Mouse (Mus musculus) hindbrain, embryonic 14.5 days (tissue): Measurements from ENCODE around the gene Gm21762. TPM values are rescaled to one million over a fixed set of nuclear protein-coding genes. Genes with fewer than 3 reads are reported as not detected.
"Not testable (repeated sequence)": the region's sequence is repeated elsewhere in the genome, so short reads cannot be mapped to it uniquely, and the experiment has no call there.

Source experiments
- ATAC-seq: fragments of 200-750 bp; cut with Nextera tagmentation; 2 replicates; pipeline ENCODE4 v1.8.0; 2017; ENCODE audit warnings: moderate number of reproducible peaks, mild to moderate bottlenecking, moderate TSS enrichment, moderate library complexity; ENCODE audit not compliant: low FRiP score
- DNase-seq: peaks from one replicate; pipeline ENCODE4 v3.0.0-alpha.2; 2015; ENCODE audit warnings: low spot score
- H3K27ac ChIP-seq: fragments of 300-500 bp; sonication (generic); 2 replicates; pipeline ENCODE4 v1.5.1; 2014; ENCODE audit warnings: mild to moderate bottlenecking, moderate library complexity
- H3K27me3 ChIP-seq: fragments of 300-500 bp; sonication (generic); 2 replicates; pipeline ENCODE4 v1.6.1; 2014; ENCODE audit warnings: mild to moderate bottlenecking, low read length, mixed read lengths; ENCODE audit not compliant: control insufficient read depth, insufficient read depth
- H3K36me3 ChIP-seq: fragments of 300-500 bp; sonication (generic); replicated peaks from 2 replicates; pipeline ENCODE4 v1.6.1; 2014; ENCODE audit not compliant: control insufficient read depth, insufficient read depth
- H3K4me1 ChIP-seq: fragments of 300-500 bp; sonication (generic); replicated peaks from 2 replicates; pipeline ENCODE4 v1.6.1; 2014; ENCODE audit warnings: antibody characterized with exemption, low read length, mixed read lengths; ENCODE audit not compliant: control insufficient read depth, insufficient read depth
- H3K4me2 ChIP-seq: fragments of 300-500 bp; sonication (generic); replicated peaks from 2 replicates; pipeline ENCODE4 v1.6.1; 2014; ENCODE audit warnings: mild to moderate bottlenecking, moderate library complexity
- H3K4me3 ChIP-seq: fragments of 300-500 bp; sonication (generic); replicated peaks from 2 replicates; pipeline ENCODE4 v1.5.1; 2014; ENCODE audit warnings: mild to moderate bottlenecking, low read length
- H3K9ac ChIP-seq: fragments of 300-500 bp; sonication (generic); 2 replicates; pipeline ENCODE4 v1.6.1; 2014
- H3K9me3 ChIP-seq: fragments of 300-500 bp; sonication (generic); 2 replicates; pipeline ENCODE4 v1.6.1; 2016; ENCODE audit warnings: low read length; ENCODE audit not compliant: control insufficient read depth
- WGBS: fragments of 180-500 bp; shearing (Covaris S2); extraction: QIAGEN DNeasy Blood & Tissue Kit; methylation state at CpG from one replicate; pipeline ENCODE4 v1.1.7; 2014; 5-methylcytosine and 5-hydroxymethylcytosine counted together
- polyA plus RNA-seq: library from polyadenylated mRNA; unstranded; fragments of >200 nt; fragmentation: Nextera tagmentation; extraction: Ambion mirVana; gene quantifications from 2 replicates; pipeline ENCODE4 v1.2.1, GENCODE M21; 2014

Gm21762 gene
- polyA plus RNA-seq, 1 experiment from 2014 or later: not detected

DNA sequence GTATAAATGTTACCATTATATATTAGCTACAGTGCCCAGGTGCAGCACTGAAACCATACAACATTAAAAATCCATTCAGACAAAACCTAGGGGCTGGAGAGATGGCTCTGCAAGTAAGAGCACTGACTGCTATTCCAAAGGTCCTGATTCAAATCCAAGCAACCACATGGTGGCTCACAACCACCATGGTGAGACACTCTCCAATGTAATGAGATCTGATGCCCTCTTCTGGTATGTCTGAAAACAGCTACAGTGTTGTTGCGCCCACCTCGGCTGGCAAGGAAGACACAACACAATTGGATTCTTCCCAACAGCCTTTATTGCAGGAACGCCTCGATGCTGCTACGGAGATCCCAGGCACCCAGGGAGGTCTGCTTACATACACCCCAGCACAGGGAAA lies 5.2 kb upstream of the Gm21762 start:
- not testable (repeated sequence) for ATAC-seq, H3K27me3 ChIP-seq
- WGBS: 82% methylated on average over 5 of the region's 5 CpGs

DNA sequence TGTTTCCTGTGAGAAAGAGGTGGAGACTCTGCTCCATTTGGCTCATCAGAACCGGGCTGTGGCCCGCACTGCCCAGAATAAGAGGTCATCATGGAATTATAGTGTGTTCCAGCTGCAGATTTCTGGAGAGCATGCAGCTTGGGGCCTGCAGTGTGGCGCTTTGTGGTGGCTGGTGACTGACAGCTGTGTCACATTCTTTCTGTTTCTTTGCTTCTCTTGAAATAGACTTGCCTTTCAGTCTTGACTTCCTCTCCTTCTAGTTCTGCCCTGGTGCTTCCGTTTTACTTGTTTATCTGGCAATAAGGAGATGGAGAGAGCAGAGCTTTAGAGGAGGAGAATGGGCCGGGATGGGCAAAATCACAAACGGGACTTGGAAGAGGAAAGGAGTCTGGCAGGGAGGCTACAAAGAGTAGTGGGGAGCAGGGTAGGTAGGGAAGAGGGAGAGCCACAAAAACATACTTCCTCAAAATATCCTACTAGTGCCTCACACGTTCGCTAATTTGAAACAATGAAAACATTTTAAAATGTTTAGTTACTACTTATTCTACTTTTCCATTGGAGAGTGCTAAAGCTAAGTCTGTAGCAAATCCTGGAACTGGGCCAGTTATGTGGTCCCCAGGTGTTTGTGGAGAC lies 19.4 kb downstream of the Gm21762 start:
- H3K4me1 ChIP-seq, H3K9ac ChIP-seq, H3K27ac ChIP-seq, H3K27me3 ChIP-seq, DNase-seq, H3K36me3 ChIP-seq, H3K4me2 ChIP-seq, H3K9me3 ChIP-seq, ATAC-seq, H3K4me3 ChIP-seq: not testable (repeated sequence)
- WGBS: 84% methylated on average over 7 of the region's 8 CpGs

More for the DNA sequence above, 5.2 kb upstream of the Gm21762 start:
- H3K4me3 ChIP-seq, H3K9me3 ChIP-seq, H3K36me3 ChIP-seq, H3K4me2 ChIP-seq, H3K4me1 ChIP-seq, H3K27ac ChIP-seq, H3K9ac ChIP-seq, DNase-seq: not testable (repeated sequence)

DNA sequence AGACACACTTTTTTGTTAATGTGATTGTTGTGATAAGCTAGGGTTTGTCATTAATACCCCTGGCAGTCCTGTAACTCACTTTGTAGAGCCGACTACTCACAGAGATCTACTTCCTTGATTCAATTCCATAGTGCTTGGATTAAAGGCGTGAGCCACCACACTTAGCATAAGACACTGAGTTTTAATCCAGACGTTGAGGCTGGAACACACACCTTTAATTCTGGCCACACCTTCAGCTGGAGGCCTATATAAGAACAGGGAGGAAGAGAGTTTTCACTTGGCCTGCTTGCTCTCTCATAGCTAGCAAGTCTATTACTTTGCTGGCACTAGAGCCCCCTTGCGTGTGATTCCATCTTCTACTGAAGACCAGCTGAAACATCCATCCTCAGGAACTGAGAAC lies 43.6 kb downstream of the Gm21762 start, which contains the start of gene Gm21818:
Gene Gm21818, plus strand, starts transcription at position 301 of the 400 bp plus-strand sequence.
- H3K4me3 ChIP-seq, H3K9ac ChIP-seq, H3K36me3 ChIP-seq, H3K27me3 ChIP-seq, H3K4me2 ChIP-seq, ATAC-seq, H3K4me1 ChIP-seq, DNase-seq, H3K27ac ChIP-seq, H3K9me3 ChIP-seq: not testable (repeated sequence)
- 83% methylated on average over 4 of the region's 4 CpGs for WGBS

DNA sequence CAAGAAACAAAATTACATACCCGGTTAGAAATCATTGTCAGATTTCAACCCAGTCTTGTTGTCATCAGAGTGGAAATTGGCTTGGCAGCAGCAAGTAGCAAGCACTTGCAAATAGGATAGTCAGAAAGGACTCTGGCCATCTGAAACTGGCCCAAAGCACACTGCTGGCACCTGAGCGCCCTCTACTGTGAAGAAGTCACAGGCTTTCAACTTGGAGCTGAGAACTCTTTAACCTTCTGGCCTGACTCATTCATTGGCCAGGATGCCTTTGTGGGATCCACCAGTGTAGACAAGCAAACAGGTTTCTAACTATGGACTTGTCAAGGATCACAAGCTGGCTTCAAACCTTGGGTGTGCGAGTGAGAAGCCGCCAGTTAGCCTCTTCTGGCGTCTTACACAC lies 47.4 kb downstream of the Gm21762 start:
- WGBS: 53% methylated on average over 5 of the region's 5 CpGs
- not testable (repeated sequence) for H3K4me1 ChIP-seq, H3K27me3 ChIP-seq, H3K9me3 ChIP-seq, DNase-seq, H3K4me2 ChIP-seq, ATAC-seq, H3K4me3 ChIP-seq, H3K36me3 ChIP-seq, H3K9ac ChIP-seq, H3K27ac ChIP-seq

Other genes with a start within 250 kb of the Gm21762 start
- gene Gm36079, start 188.9 kb downstream of the Gm21762 start, polyA plus RNA-seq: not detected in 2 replicates
- gene Gm21188, start 163.8 kb downstream of the Gm21762 start, polyA plus RNA-seq: not detected in 2 replicates
- not detected in 2 replicates for gene Gm20767, start 75.7 kb downstream of the Gm21762 start, polyA plus RNA-seq
- gene Gm21818, start 43.5 kb downstream of the Gm21762 start, polyA plus RNA-seq: not detected in 2 replicates
- not detected in 2 replicates for gene Gm21731, start 23.2 kb upstream of the Gm21762 start, polyA plus RNA-seq
- gene AF067061, start 47.2 kb upstream of the Gm21762 start, polyA plus RNA-seq: not detected in 2 replicates
- gene BC147527, start 84.4 kb upstream of the Gm21762 start, polyA plus RNA-seq: not detected in 2 replicates
- not detected in 2 replicates for gene Tcstv3, start 100.9 kb upstream of the Gm21762 start, polyA plus RNA-seq